Mouse (Mus musculus) kidney, embryonic 14.5 days (tissue): ENCODE data around the gene Itk. TPM values are rescaled to one million over a fixed set of nuclear protein-coding genes. Genes with fewer than 3 reads are reported as not detected.
A peak's percentile ranks its signal among the peaks of the same experiment; 100 is the strongest.

ENCODE experiments used
- ATAC-seq: fragments of 200-750 bp; cut with Nextera tagmentation; 2 replicates; pipeline ENCODE4 v1.8.0; 2017; ENCODE audit warnings: moderate number of reproducible peaks, mild to moderate bottlenecking, moderate TSS enrichment, moderate library complexity; ENCODE audit not compliant: low FRiP score, low TSS enrichment
- H3K27ac ChIP-seq: fragments of 300-500 bp; sonication (generic); 2 replicates; pipeline ENCODE4 v1.5.1; 2014; ENCODE audit warnings: low read depth, mild to moderate bottlenecking, low read length, moderate library complexity, mixed read lengths
- H3K27me3 ChIP-seq: fragments of 300-500 bp; sonication (generic); 2 replicates; pipeline ENCODE4 v1.6.1; 2014; ENCODE audit warnings: mild to moderate bottlenecking, low read length; ENCODE audit not compliant: control insufficient read depth, insufficient read depth
- H3K36me3 ChIP-seq: fragments of 300-500 bp; sonication (generic); 2 replicates; pipeline ENCODE4 v1.6.1; 2014; ENCODE audit warnings: low read length, mixed read lengths; ENCODE audit not compliant: control insufficient read depth, insufficient read depth
- H3K4me1 ChIP-seq: fragments of 300-500 bp; sonication (generic); 2 replicates; pipeline ENCODE4 v1.6.1; 2014; ENCODE audit warnings: low read length, mixed read lengths; ENCODE audit not compliant: control insufficient read depth, insufficient read depth
- H3K4me2 ChIP-seq: fragments of 300-500 bp; sonication (generic); replicated peaks from 2 replicates; pipeline ENCODE4 v1.6.1; 2014; ENCODE audit warnings: low read depth, mild to moderate bottlenecking, low read length
- H3K4me3 ChIP-seq: fragments of 300-500 bp; sonication (generic); 2 replicates; pipeline ENCODE4 v1.5.1; 2014; ENCODE audit warnings: mild to moderate bottlenecking, low read length
- H3K9ac ChIP-seq: fragments of 300-500 bp; sonication (generic); 2 replicates; pipeline ENCODE4 v1.6.1; 2014; ENCODE audit warnings: low read depth, mild to moderate bottlenecking, low read length, moderate library complexity
- H3K9me3 ChIP-seq: fragments of 300-500 bp; sonication (generic); 2 replicates; pipeline ENCODE4 v1.6.1; 2016; ENCODE audit warnings: low read length; ENCODE audit not compliant: control insufficient read depth
- WGBS: fragments of 180-500 bp; shearing (Covaris S2); extraction: QIAGEN DNeasy Blood & Tissue Kit; methylation state at CpG from one replicate; pipeline ENCODE4 v1.1.7; 2014; 5-methylcytosine and 5-hydroxymethylcytosine counted together
- polyA plus RNA-seq: library from polyadenylated mRNA; unstranded; fragments of >200 nt; fragmentation: Nextera tagmentation; extraction: Ambion mirVana; gene quantifications from 2 replicates; pipeline ENCODE4 v1.2.1, GENCODE M21; 2014

Gene Itk
- polyA plus RNA-seq, 1 experiment from 2014 or later = 0.58 TPM

DNA sequence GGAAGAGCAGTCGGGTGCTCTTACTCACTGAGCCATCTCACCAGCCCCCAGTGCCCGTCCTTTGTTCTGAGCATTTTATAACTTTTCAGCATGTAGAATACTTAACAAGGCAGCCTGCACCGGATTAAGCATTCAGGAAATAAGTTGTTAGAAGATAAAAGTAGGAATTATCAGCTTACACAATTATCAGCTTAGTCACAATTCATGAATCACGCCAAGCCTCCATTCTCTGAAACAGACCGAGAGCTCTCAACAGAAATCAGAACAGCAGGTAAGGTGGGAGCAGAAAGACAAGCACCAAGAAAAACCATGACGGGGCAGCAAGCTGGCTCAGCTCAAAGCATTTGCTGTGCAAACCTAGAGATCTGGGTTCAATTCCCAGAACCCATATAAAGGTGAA is 89.4 kb downstream of the Itk start:
- WGBS = 73% methylated on average over 6 of the region's 6 CpGs
- no peak for ATAC-seq

GRCm38 (mm10) chr11:46298889-46299785 is 90.2 kb downstream of the Itk start:
- Histone ChIP-seq H3K9me3 (no peaks in the 10 kb centered on the region), H3K4me3 (no peak overlapping the region), H3K27ac (no peak overlapping the region), H3K4me1 (peaks cover 5% of the 10 kb centered on the region; the same call in 1 of the 2 replicates), H3K9ac (no peak overlapping the region), H3K4me2 (no peak overlapping the region), H3K36me3 (no peaks in the 10 kb centered on the region), H3K27me3 (no peaks in the 10 kb centered on the region)
- WGBS = 42% methylated on average over 13 of the region's 13 CpGs
- ATAC-seq = peak; percentile 53

More for the DNA sequence above, 89.4 kb downstream of the Itk start:
- Histone ChIP-seq H3K4me2 (no peak overlapping the region), H3K9ac (no peak overlapping the region), H3K27me3 (no peaks in the 10 kb centered on the region), H3K36me3 (no peaks in the 10 kb centered on the region), H3K4me1 (peaks cover 5% of the 10 kb centered on the region; the same call in 1 of the 2 replicates), H3K9me3 (no peaks in the 10 kb centered on the region), H3K27ac (no peak overlapping the region), H3K4me3 (no peak overlapping the region)

- 65% methylated on average over 11 of the region's 11 CpGs for WGBS
- no peak overlapping the region for H3K4me3 ChIP-seq
- H3K36me3 ChIP-seq = no peaks in the 10 kb centered on the region
- H3K9ac ChIP-seq = no peak overlapping the region
- H3K4me2 ChIP-seq = no peak overlapping the region
- H3K27me3 ChIP-seq = no peaks in the 10 kb centered on the region
- H3K9me3 ChIP-seq = no peaks in the 10 kb centered on the region
- ATAC-seq = no peak; the same call in 1 of the 2 replicates
- peaks cover 5% of the 10 kb centered on the region; the same call in 1 of the 2 replicates for H3K4me1 ChIP-seq
- H3K27ac ChIP-seq = no peak overlapping the region
Observed at GRCm38 (mm10) chr11:46294390-46294789, 94.9 kb downstream of the Itk start.

DNA sequence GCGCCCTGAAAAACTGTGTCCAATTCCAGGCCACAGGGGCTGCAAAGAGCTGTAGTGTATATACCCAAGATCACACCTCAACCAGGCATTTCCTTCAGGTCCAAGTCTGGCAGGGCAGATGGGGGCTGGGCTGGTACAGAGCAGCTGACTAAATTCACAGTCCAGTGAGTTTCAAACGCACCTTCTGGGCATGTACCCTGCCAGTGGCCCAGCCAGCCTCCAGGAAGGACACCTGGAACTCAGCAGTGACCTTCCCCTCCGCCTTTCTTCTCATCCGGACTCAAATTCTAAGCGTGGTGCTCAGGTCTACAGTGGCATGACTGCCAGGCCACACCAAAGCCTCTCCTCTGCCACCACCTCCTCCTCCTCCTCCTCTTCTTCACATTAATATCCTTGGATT is 95.8 kb downstream of the Itk start:
- Histone ChIP-seq H3K27me3 (no peaks in the 10 kb centered on the region), H3K4me3 (no peak overlapping the region), H3K4me1 (no peaks in the 10 kb centered on the region; the same call in 1 of the 2 replicates), H3K36me3 (no peaks in the 10 kb centered on the region), H3K4me2 (no peak overlapping the region), H3K27ac (no peak overlapping the region), H3K9ac (no peak overlapping the region), H3K9me3 (no peaks in the 10 kb centered on the region)
- 70% methylated on average over 5 of the region's 5 CpGs for WGBS
- ATAC-seq = no peak

DNA sequence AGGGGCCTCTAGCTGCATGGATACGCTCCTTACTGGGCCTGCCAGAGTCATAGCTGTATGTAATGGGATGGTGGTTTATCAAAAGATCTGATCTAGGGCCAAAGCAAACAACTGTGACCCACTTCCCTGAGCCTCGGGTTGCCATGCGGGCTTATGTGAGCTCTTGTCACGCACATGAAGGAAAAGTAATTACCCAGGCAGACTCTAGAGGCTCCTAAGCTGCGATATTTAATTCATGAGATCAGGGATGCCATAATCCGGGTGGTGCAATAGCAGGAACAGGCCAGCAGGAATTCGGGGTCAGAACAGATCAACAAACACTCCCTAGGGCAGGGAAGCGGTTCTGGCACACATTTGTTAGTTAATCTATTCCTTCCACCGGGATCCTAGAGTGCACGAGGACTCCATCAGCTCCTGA is 98.3 kb downstream of the Itk start:
- no peaks in the 10 kb centered on the region for H3K36me3 ChIP-seq
- no peaks in the 10 kb centered on the region for H3K27me3 ChIP-seq
- no peak overlapping the region for H3K27ac ChIP-seq
- no peak overlapping the region for H3K9ac ChIP-seq
- peak; percentile 50; the same call in 1 of the 2 replicates for ATAC-seq
- 19% methylated on average over 10 of the region's 10 CpGs for WGBS
- no peaks in the 10 kb centered on the region for H3K9me3 ChIP-seq
- no peak overlapping the region for H3K4me2 ChIP-seq
- H3K4me1 ChIP-seq = no peaks in the 10 kb centered on the region; the same call in 1 of the 2 replicates
- no peak overlapping the region for H3K4me3 ChIP-seq

DNA sequence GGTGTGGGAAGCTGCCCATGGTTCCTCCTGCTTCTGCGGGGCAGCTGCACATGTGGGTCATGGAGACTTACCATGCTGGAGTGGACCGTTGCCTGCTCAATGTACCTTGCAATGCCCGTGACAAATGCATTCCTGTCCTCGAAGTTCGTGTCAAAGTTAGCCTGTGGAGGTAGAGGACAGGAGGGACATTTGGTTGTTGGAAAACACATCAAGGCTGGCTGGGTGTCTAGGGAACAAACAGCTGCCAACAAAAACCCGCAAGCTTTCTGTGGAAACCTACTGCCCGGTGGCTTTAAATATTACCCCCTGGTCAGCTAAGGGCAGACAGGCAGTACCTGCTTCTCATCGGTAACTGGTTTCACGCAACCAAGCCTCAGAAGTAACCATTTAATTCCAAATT is 99.8 kb downstream of the Itk start:
- Histone ChIP-seq H3K27me3 (no peaks in the 10 kb centered on the region), H3K4me3 (no peak overlapping the region), H3K36me3 (no peaks in the 10 kb centered on the region), H3K9ac (no peak overlapping the region), H3K4me1 (no peaks in the 10 kb centered on the region; the same call in 1 of the 2 replicates), H3K27ac (no peak overlapping the region), H3K4me2 (no peak overlapping the region), H3K9me3 (no peaks in the 10 kb centered on the region)
- no peak for ATAC-seq
- WGBS = 65% methylated on average over 9 of the region's 9 CpGs

GRCm38 (mm10) chr11:46289022-46289421 is 100.3 kb downstream of the Itk start:
- H3K9ac ChIP-seq = no peak overlapping the region
- no peak overlapping the region for H3K27ac ChIP-seq
- no peaks in the 10 kb centered on the region for H3K9me3 ChIP-seq
- H3K4me1 ChIP-seq = no peaks in the 10 kb centered on the region; the same call in 1 of the 2 replicates
- no peak overlapping the region for H3K4me2 ChIP-seq
- no peaks in the 10 kb centered on the region for H3K36me3 ChIP-seq
- ATAC-seq = no peak
- no peaks in the 10 kb centered on the region for H3K27me3 ChIP-seq
- H3K4me3 ChIP-seq = no peak overlapping the region
- 79% methylated on average over 4 of the region's 4 CpGs for WGBS

DNA sequence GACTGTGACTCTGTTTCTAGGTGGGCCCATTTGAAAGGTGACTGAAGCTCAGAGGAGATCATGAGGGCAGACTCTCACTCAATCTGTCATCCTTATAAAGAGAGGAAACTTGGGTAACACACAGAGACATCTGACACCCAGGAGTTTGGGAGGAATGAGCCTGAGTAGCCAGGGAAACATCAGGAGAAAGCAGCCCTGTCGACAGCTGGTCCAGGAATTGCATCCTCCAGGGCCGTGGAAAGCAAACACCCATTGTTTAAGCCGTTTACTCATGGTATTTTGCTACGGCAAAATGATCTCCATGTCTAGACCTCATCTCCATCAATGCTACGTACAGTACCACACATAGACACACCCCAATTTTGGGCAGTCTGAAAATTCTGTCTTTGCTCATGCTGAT is 101.2 kb downstream of the Itk start:
- H3K4me1 ChIP-seq = no peaks in the 10 kb centered on the region; the same call in 1 of the 2 replicates
- no peak overlapping the region for H3K4me2 ChIP-seq
- H3K27ac ChIP-seq = no peak overlapping the region
- WGBS = 42% methylated on average over 5 of the region's 5 CpGs
- H3K9me3 ChIP-seq = no peaks in the 10 kb centered on the region
- H3K4me3 ChIP-seq = no peak overlapping the region
- no peak for ATAC-seq
- H3K27me3 ChIP-seq = no peaks in the 10 kb centered on the region
- no peaks in the 10 kb centered on the region for H3K36me3 ChIP-seq
- H3K9ac ChIP-seq = no peak overlapping the region

- H3K9me3 ChIP-seq = no peaks in the 10 kb centered on the region
- no peak overlapping the region for H3K4me3 ChIP-seq
- no peaks in the 10 kb centered on the region for H3K27me3 ChIP-seq
- H3K9ac ChIP-seq = no peak overlapping the region
- H3K4me1 ChIP-seq = no peaks in the 10 kb centered on the region; the same call in 1 of the 2 replicates
- no peak overlapping the region for H3K27ac ChIP-seq
- no peak for ATAC-seq
- WGBS = 66% methylated on average over 6 of the region's 6 CpGs
- no peaks in the 10 kb centered on the region for H3K36me3 ChIP-seq
- no peak overlapping the region for H3K4me2 ChIP-seq
Observed at GRCm38 (mm10) chr11:46286803-46287202, 102.5 kb downstream of the Itk start.
